Mouse (Mus musculus): ENCODE measurements at regions not wholly inside any gene's neighbourhood (a gene's known extent, or its start where the extent isn't known, plus 50 kb on each side); places are given as distances from the start of the nearest gene placed in this dataset.
A peak's percentile ranks its signal among the peaks of the same experiment; 100 is the strongest.

- DNase-seq (ENCODE audit: low read depth, low spot score) = no peak
These were observed 1195.4 kb downstream of the Defb40 start for GRCm38 (mm10) chr8:17782650-17783049.

- no peak for DNase-seq (ENCODE audit: low read depth, low spot score)
These were observed 1196.3 kb downstream of the Defb40 start for GRCm38 (mm10) chr8:17781559-17782283.

- no peak for DNase-seq (ENCODE audit: low read depth, low spot score)
These were observed 1202.6 kb downstream of the Defb40 start for GRCm38 (mm10) chr8:17775411-17775810.

GRCm38 (mm10) chr8:17773311-17773710 is 1204.7 kb downstream of the Defb40 start:
- DNase-seq (ENCODE audit: low read depth, low spot score) = peak; percentile 13

- DNase-seq (ENCODE audit: low read depth, low spot score) = no peak
These were observed 1210.5 kb downstream of the Defb40 start for GRCm38 (mm10) chr8:17767441-17768007.

- no peak for DNase-seq (ENCODE audit: low read depth, low spot score)
These were observed 1253.4 kb downstream of the Defb40 start for GRCm38 (mm10) chr8:17724672-17725071.

- DNase-seq (ENCODE audit: low read depth, low spot score) = no peak
These were observed 1268.9 kb downstream of the Defb40 start for GRCm38 (mm10) chr8:17709162-17709561.

- DNase-seq (ENCODE audit: low read depth, low spot score) = no peak
These were observed 1269.6 kb downstream of the Defb40 start for GRCm38 (mm10) chr8:17708409-17708808.

- DNase-seq (ENCODE audit: low read depth, low spot score) = no peak
These were observed 1273.8 kb downstream of the Defb40 start for GRCm38 (mm10) chr8:17704289-17704688.

GRCm38 (mm10) chr8:17700362-17700761 is 1277.7 kb downstream of the Defb40 start:
- no peak for DNase-seq (ENCODE audit: low read depth, low spot score)

- DNase-seq (ENCODE audit: low read depth, low spot score) = no peak
These were observed 1287.8 kb downstream of the Defb40 start for GRCm38 (mm10) chr8:17690074-17690848.

GRCm38 (mm10) chr8:17689641-17690040 is 1288.4 kb downstream of the Defb40 start:
- DNase-seq (ENCODE audit: low read depth, low spot score) = no peak

GRCm38 (mm10) chr8:17687084-17687483 is 1291.0 kb downstream of the Defb40 start:
- DNase-seq (ENCODE audit: low read depth, low spot score) = no peak

GRCm38 (mm10) chr8:17664371-17665141 is 1313.5 kb downstream of the Defb40 start:
- DNase-seq (ENCODE audit: low read depth, low spot score) = no peak

GRCm38 (mm10) chr8:17659753-17660361 is 1318.2 kb downstream of the Defb40 start:
- no peak for DNase-seq (ENCODE audit: low read depth, low spot score)

GRCm38 (mm10) chr8:17653786-17654185 is 1324.3 kb downstream of the Defb40 start:
- DNase-seq (ENCODE audit: low read depth, low spot score) = no peak

- no peak for DNase-seq (ENCODE audit: low read depth, low spot score)
These were observed 1330.5 kb downstream of the Defb40 start for GRCm38 (mm10) chr8:17647559-17647958.

- DNase-seq (ENCODE audit: low read depth, low spot score) = no peak
These were observed 1356.9 kb downstream of the Defb40 start for GRCm38 (mm10) chr8:17621109-17621508.

GRCm38 (mm10) chr8:17618846-17619245 is 1359.2 kb downstream of the Defb40 start:
- DNase-seq (ENCODE audit: low read depth, low spot score) = no peak

GRCm38 (mm10) chr8:17618147-17618546 is 1359.9 kb downstream of the Defb40 start:
- DNase-seq (ENCODE audit: low read depth, low spot score) = no peak

GRCm38 (mm10) chr8:17602861-17603260 is 1375.2 kb downstream of the Defb40 start:
- DNase-seq (ENCODE audit: low read depth, low spot score) = no peak
